Mouse (Mus musculus): ENCODE measurements around the gene Smarcc2. TPM values are rescaled to one million over a fixed set of nuclear protein-coding genes. Genes with fewer than 3 reads are reported as not detected.
A peak's percentile ranks its signal among the peaks of the same experiment; 100 is the strongest.

The Smarcc2 gene
- total RNA-seq, 1 experiment from 2014 or later = 92.2 TPM

DNA sequence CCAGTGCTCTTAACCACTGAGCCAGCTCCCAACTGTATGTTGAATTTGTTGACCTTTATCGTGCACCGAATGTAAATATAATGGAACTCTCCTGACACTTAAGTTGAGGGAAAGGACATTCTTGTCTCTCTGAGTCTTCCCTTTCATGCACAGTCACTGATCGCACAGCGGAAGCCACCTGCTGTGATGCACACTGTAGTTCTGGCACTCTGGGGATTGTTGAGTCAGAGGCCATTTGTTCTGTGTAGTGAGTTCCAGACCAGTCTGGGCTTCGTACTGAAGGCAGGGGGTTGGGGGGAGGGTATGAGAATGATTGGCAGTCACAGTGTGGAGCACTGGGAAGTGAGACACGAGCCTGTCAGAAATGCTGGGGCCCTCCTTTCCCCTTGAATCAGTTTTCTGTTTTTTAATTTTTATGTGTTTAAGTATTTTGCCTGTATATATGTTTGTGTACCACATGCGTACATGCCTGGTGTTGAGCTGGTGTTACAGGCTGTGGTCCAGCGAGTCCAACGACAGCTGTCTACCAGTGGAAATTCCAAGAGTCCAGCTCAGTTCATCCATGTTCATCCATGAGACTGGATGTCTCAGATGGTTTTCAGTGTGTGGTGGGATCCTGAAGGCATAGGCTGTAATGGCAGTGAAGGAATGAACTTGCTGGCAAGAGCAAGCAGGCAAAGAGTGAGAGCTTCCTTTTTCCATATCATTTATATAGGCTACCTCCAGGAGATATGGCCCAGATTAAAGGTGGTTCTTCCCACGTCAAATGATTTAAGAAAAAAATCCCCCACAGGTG lies 17.5 kb upstream of the Smarcc2 start:
- ATAC-seq (replicated peaks; ENCODE audit: low read depth, poor library complexity, severe bottlenecking) = no peak

DNA sequence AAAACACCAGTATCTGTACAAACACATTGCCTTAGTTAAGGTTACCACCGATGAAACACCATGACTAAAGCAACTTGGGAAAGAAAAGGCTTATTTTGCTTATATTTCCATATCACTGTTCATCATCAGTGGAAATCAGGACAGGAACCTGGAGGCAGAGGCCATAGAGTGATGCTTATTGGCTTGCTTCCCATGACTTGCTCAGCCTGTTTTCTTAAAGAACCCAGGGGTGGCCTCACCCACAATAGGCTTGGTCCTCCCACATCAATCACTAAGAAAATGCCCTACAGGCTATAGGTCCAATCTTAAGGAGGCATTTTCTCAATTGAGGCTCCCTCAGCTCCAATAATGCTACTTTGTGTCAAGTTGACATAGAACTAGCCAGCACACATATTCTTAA lies 16.3 kb upstream of the Smarcc2 start:
- ATAC-seq (replicated peaks; ENCODE audit: low read depth, poor library complexity, severe bottlenecking) = no peak

GRCm38 (mm10) chr10:128444354-128444753 lies 14.7 kb upstream of the Smarcc2 start:
- no peak; the same call in 1 of the 2 replicates for ATAC-seq (replicated peaks; ENCODE audit: low read depth, poor library complexity, severe bottlenecking)

DNA sequence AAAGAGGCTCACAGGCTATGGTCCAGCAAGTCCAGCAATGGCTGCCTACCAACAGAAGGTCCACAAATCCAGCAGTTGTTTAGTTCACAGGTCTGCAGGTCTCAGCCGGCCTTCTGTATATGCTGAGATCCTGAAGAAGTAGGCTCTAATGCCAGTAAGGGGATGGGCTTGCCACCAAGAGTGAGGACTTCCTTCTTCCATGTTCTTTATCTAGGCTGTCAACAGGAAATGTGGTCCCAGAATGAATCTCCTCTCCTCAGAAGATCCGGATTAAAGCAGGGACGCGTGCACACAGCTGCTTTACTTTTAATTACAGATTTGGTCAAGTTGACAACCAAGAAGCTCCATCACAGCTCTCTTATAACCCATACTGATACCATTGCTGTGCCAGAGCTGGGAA lies 13.6 kb upstream of the Smarcc2 start:
- ATAC-seq (replicated peaks; ENCODE audit: low read depth, poor library complexity, severe bottlenecking) = peak; percentile 77

GRCm38 (mm10) chr10:128451014-128451413 lies 8.0 kb upstream of the Smarcc2 start:
- no peak for ATAC-seq (replicated peaks; ENCODE audit: low read depth, poor library complexity, severe bottlenecking)

DNA sequence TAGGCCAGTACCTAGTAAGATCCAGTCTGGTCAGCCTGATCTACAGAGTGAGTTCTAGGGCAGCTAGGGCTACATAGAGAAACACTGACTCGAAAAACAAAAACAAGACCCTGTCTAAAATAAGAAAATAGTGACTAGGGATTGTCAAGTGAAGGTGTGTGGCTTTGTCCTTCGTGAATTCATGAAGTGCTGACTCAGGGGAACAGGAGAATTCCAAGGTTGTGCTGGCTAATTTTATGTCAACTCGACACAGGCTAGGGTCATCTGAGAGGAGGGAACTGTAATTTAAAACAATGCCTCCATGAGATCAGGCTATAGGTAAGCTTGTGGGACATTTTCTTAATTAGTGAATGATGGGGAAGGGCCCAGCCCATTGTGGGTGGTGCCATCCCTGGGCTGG lies 4.6 kb upstream of the Smarcc2 start:
- ATAC-seq (replicated peaks; ENCODE audit: low read depth, poor library complexity, severe bottlenecking) = no peak

GRCm38 (mm10) chr10:128455280-128455679 lies 3.8 kb upstream of the Smarcc2 start:
- ATAC-seq (replicated peaks; ENCODE audit: low read depth, poor library complexity, severe bottlenecking) = peak; percentile 36

GRCm38 (mm10) chr10:128457676-128458075 lies 1.4 kb upstream of the Smarcc2 start:
- no peak for ATAC-seq (replicated peaks; ENCODE audit: low read depth, poor library complexity, severe bottlenecking)

GRCm38 (mm10) chr10:128458348-128458718 lies 715 bp upstream of the Smarcc2 start:
- peak; percentile 57 for ATAC-seq (replicated peaks; ENCODE audit: low read depth, poor library complexity, severe bottlenecking)

DNA sequence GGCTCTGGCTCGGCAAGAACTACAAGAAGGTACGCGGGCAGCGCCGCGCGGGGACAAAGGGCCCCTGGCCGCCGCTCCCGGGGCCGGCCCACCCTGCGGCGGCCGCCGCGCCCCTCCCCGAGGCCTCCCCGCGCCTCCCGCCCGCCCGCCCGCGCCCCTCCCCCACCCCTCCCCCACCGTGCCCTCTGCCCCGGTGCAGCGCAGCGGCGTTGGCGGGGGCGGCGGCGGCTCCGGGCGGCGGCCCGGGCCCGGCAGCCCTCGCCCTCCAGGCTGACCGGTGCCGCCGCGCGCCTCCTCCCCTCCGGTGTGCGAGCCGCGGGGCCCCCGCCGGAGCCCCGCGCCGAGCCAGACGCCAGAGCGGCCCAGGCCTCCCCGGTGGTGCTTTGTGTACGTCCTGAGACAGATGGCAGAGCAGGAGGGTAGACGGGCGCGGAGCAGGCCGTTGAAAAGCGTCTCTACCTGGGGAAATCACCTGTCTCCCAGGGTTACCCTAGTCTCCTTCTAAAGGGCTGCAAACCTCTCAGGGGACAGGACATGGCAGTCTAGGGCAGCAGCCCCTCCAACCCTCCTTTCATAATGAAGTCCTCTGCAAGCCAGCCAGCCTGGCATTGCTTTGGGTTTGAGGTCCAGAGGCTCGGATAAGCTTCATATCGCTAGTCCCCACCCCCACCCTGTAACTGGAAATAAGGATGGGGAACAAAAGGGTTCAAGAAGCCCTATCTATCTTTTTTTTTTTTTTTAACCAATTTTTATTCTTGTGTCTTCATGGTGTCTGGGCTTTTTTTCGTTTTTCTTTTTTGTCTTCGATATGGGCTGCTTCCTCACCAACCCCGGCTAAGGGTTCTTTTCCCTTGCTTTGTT lies 591 bp downstream of the Smarcc2 start:
- ATAC-seq (replicated peaks; ENCODE audit: low read depth, poor library complexity, severe bottlenecking) = peak; percentile 23; the same call in 1 of the 2 replicates

GRCm38 (mm10) chr10:128460270-128460630 lies 1.2 kb downstream of the Smarcc2 start:
- no peak for ATAC-seq (replicated peaks; ENCODE audit: low read depth, poor library complexity, severe bottlenecking)

- no peak for ATAC-seq (replicated peaks; ENCODE audit: low read depth, poor library complexity, severe bottlenecking)
These were observed 15.3 kb downstream of the Smarcc2 start for GRCm38 (mm10) chr10:128474366-128474765.

DNA sequence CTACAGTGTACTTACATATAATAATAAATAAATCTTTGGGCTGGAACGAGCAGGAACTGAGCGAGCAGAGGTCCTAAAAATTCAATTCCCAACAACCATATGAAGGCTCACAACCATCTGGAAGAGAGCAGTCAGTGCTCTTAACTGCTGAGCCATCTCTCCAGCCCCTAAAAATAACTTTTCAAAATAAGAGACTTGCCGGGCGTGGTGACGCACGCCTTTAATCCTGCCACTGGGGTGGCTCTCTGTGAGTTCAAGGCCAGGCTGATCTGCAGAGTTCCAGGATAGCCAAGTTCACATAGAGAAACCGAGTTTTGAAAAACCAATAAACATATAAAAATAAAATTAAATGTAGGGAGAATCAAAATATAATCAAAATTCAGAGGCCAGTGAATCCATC lies 27.3 kb downstream of the Smarcc2 start:
- ATAC-seq (replicated peaks; ENCODE audit: low read depth, poor library complexity, severe bottlenecking) = no peak

GRCm38 (mm10) chr10:128487861-128488712 lies 29.0 kb downstream of the Smarcc2 start:
- no peak for ATAC-seq (replicated peaks; ENCODE audit: low read depth, poor library complexity, severe bottlenecking)

DNA sequence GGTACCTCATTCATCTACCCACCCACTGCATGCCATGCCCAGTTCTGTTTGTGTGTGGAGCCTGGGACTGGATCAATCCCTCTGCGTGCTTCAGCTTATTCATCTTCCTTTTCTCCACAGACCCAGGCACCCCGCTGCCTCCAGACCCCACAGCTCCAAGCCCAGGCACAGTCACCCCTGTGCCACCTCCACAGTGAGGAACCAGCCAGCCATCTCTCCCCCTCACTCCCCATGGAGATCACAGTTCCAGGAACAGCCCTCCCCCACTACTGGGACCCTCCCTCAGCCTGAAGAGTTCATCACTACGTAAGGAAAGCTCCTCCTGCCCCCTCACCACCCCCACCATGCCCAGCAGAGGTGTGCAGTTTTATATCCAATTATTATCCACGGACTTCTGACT lies 29.7 kb downstream of the Smarcc2 start:
- ATAC-seq (replicated peaks; ENCODE audit: low read depth, poor library complexity, severe bottlenecking) = no peak

GRCm38 (mm10) chr10:128489380-128489779 lies 30.3 kb downstream of the Smarcc2 start:
- no peak for ATAC-seq (replicated peaks; ENCODE audit: low read depth, poor library complexity, severe bottlenecking)

DNA sequence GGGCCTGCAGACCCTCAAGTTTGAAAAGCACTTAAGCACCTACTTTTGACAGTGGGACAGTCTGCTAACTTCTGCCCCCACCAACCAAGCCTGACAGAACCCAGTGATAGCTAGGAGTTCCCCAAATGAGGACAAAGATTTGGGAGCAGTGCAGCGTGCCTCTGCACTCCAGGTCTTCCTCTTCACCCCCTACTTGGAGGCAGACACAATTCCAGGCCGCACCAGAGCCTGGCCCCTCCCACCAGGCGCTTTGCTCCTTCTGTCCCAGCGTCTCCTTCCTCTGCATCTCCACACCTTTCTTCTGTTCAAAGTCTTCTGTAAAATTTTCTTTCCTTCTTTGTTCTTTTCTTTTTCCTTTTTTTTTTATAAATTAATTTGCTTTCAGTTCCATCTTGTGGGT lies 30.7 kb downstream of the Smarcc2 start:
- ATAC-seq (replicated peaks; ENCODE audit: low read depth, poor library complexity, severe bottlenecking) = no peak

DNA sequence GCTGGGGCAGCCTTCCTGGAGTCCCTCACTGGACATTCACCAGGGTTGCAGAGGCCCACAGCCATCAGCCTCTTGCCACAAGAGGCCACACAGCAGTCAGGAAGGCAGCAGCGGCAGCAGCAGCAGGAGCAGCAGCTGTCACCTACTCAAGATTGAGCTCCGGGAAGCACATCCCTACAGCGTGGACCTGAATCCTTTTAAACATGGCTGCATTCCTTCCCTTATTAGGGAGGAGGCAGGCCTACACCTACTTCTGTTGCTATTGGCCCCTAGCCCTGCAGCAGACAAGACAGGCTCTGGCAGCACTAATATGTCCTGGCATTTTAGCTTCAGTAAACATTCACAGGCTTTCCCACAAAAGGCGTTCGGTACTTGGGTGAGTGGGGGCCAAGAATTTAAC lies 31.2 kb downstream of the Smarcc2 start:
- ATAC-seq (replicated peaks; ENCODE audit: low read depth, poor library complexity, severe bottlenecking) = no peak

DNA sequence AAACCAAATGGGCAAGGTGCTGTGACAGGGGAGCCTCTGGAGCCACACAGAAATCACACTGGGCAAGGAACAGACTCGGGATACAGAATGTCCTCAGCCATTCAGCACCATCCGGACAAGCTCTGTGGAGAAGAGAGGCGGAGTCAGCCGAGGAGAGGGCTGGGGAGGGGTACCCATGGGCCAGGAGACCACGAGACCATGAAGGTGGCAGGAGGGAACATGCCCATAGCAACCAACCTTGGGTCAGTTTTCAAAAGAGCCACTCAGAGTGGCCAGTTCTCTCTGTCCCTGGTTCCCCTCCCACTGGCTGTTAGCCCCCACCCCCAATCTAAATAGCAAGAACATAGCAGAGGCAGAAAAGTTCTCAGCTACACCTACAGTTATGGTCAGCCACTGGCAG lies 31.9 kb downstream of the Smarcc2 start:
- ATAC-seq (replicated peaks; ENCODE audit: low read depth, poor library complexity, severe bottlenecking) = no peak

GRCm38 (mm10) chr10:128491495-128491894 lies 32.4 kb downstream of the Smarcc2 start:
- ATAC-seq (replicated peaks; ENCODE audit: low read depth, poor library complexity, severe bottlenecking) = no peak

All from common myeloid progenitor, adult 5-6 weeks (primary cell).